Mouse (Mus musculus): ENCODE measurements around the gene Mast4.

- no peak for TF ChIP-seq POLR2A (IDR thresholded peaks at IDR 0.05; ENCODE audit: low read depth, low read length)
- TF ChIP-seq CTCF (IDR thresholded peaks at IDR 0.05; ENCODE audit: extremely low read depth, insufficient read depth, insufficient read length, insufficient replicate concordance): no peak
Observed at GRCm38 (mm10) chr13:102862981-102863380, 471.3 kb downstream of the Mast4 start.

All from spleen, adult 2 months (tissue).